Comparison of ENCODE assay signal across 9 mouse cellular contexts in the genomic region with DNA sequence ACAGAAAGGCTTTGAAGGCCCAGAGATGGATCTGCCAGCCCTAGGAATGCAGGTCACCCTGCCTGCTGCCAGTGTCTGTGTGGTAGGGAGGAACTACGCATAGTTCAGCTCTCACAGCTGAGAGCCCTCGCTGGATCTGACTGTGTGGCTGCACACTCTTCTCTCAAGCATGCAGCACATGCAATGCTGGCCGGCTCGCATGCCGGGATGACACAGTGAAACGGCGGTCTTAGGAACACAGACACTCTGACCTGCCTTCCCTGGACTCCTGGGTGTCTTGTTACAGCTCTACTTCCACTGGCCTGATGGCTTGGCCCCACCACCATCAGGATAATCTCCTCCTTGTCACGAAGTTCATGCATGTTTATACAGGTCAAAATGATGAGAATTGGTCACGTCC.
DNase-seq lines count a peak whose midpoint lies in the region; ATAC-seq lines count a peak whose summit lies in the region.
"Had no signal": no experiment of that assay in that cellular context is flagged by ENCODE, and none has a peak within 500 bp of the region (broad histone marks: within the 10 kb centered on the region; RNA-seq: fewer than 3 reads in every experiment).

No protein-coding gene starts in this region.

- no peak for ATAC-seq in heart, embryonic 14.5 days (ENCODE audit: insufficient number of reproducible peaks, insufficient read depth, low FRiP score, low read depth)
- ATAC-seq in lung, embryonic 16.5 days (ENCODE audit: low read depth), result 0 out of 2 replicates have a peak, but pooled peaks have one; percentile 29
- peak; percentile 22; the same call in 1 of the 2 replicates for ATAC-seq in hindbrain, embryonic 16.5 days
- no peak for ATAC-seq in neural tube, embryonic 15.5 days (ENCODE audit: low FRiP score)

- H3K9me3 ChIP-seq in heart, embryonic 14.5 days (ENCODE audit: control insufficient read depth, low read length), result 0 out of 2 replicates have a peak, but pooled peaks cover 5% of the 10 kb centered on the region
- peaks cover 4% of the 10 kb centered on the region; the same call in 1 of the 2 replicates for H3K9me3 ChIP-seq in lung, embryonic 16.5 days (ENCODE audit: control insufficient read depth, low read length)
- peaks cover 2% of the 10 kb centered on the region; the same call in 1 of the 2 replicates for H3K9me3 ChIP-seq in hindbrain, embryonic 16.5 days (ENCODE audit: control insufficient read depth, low read length)
- no peaks in the 10 kb centered on the region for H3K9me3 ChIP-seq in neural tube, embryonic 15.5 days (replicated peaks)
- H3K9me3 ChIP-seq: liver, embryonic 15.5 days had no signal

- no peaks in the 10 kb centered on the region for H3K27me3 ChIP-seq in heart, embryonic 14.5 days (ENCODE audit: control insufficient read depth, insufficient read depth, low read length)
- H3K27me3 ChIP-seq in lung, embryonic 16.5 days (ENCODE audit: control insufficient read depth, insufficient read depth, low read depth, low read length), result no peaks in the 10 kb centered on the region
- H3K27me3 ChIP-seq in hindbrain, embryonic 16.5 days (replicated peaks; ENCODE audit: control insufficient read depth, insufficient read depth, low read length), result no peaks in the 10 kb centered on the region
- no peaks in the 10 kb centered on the region for H3K27me3 ChIP-seq in neural tube, embryonic 15.5 days (replicated peaks)
- H3K27me3 ChIP-seq: liver, embryonic 15.5 days had no signal

- no peak overlapping the region for H3K4me2 ChIP-seq in heart, embryonic 14.5 days (ENCODE audit: low read length)
- H3K4me2 ChIP-seq in lung, embryonic 16.5 days (ENCODE audit: low read depth, low read length), result no peak overlapping the region
- no peak overlapping the region for H3K4me2 ChIP-seq in hindbrain, embryonic 16.5 days (ENCODE audit: low read length)
- H3K4me2 ChIP-seq in neural tube, embryonic 15.5 days, result no peak overlapping the region
- H3K4me2 ChIP-seq: liver, embryonic 15.5 days had no signal

- H3K4me3 ChIP-seq in heart, embryonic 14.5 days (ENCODE audit: control insufficient read depth in 1 of 2, insufficient read depth in 1 of 2, low read depth in 1 of 2, low read length in 2 of 2), result no peak overlapping the region
- H3K4me3 ChIP-seq in lung, embryonic 16.5 days (ENCODE audit: low read length), result no peak overlapping the region
- no peak overlapping the region for H3K4me3 ChIP-seq in hindbrain, embryonic 16.5 days (ENCODE audit: low read length)
- no peak overlapping the region for H3K4me3 ChIP-seq in neural tube, embryonic 15.5 days (replicated peaks)
- H3K4me3 ChIP-seq: liver, embryonic 15.5 days had no signal

- no peak for DNase-seq in heart, adult 11 months
- no peak for DNase-seq in lung, postnatal 4 days
- DNase-seq in adrenal gland, adult (ENCODE audit: inconsistent age in 2 of 2, low spot score in 1 of 2), result no peak
- DNase-seq: adrenal gland, postnatal 14 days had no signal

- WGBS in heart, embryonic 14.5 days, result 16% methylated on average over 9 of the region's 9 CpGs
- 22% methylated on average over 9 of the region's 9 CpGs for WGBS in lung, embryonic 16.5 days
- WGBS in hindbrain, embryonic 16.5 days, result 32% methylated on average over 9 of the region's 9 CpGs
- WGBS in neural tube, embryonic 15.5 days, result 37% methylated on average over 9 of the region's 9 CpGs

- peak overlapping the region in 1 of 2 experiments; percentile 34; a peak in 1 of 4 replicates for H3K27ac ChIP-seq in heart, embryonic 14.5 days (replicated peaks in 1 of 2; ENCODE audit: control insufficient read depth in 1 of 2, insufficient read depth in 1 of 2, low read depth in 2 of 2, low read length in 2 of 2)
- no peak overlapping the region for H3K27ac ChIP-seq in lung, embryonic 16.5 days (ENCODE audit: low read length)
- no peak overlapping the region for H3K27ac ChIP-seq in hindbrain, embryonic 16.5 days (ENCODE audit: low read depth, low read length)
- peak overlapping the region; percentile 51; the same call in 1 of the 2 replicates for H3K27ac ChIP-seq in neural tube, embryonic 15.5 days (replicated peaks)
- H3K27ac ChIP-seq: liver, embryonic 15.5 days had no signal

- H3K9ac ChIP-seq in heart, embryonic 14.5 days (ENCODE audit: low read length), result peak overlapping the region; percentile 5; the same call in 1 of the 2 replicates
- H3K9ac ChIP-seq in lung, embryonic 16.5 days (ENCODE audit: low read length), result no peak overlapping the region
- no peak overlapping the region for H3K9ac ChIP-seq in hindbrain, embryonic 16.5 days (ENCODE audit: low read depth, low read length)
- H3K9ac ChIP-seq in neural tube, embryonic 15.5 days (replicated peaks), result peak overlapping the region; percentile 7; the same call in 1 of the 2 replicates
- H3K9ac ChIP-seq: liver, embryonic 15.5 days had no signal

- peaks cover 7% of the 10 kb centered on the region for H3K36me3 ChIP-seq in heart, embryonic 14.5 days (ENCODE audit: control insufficient read depth, insufficient read depth, low read length)
- no peaks in the 10 kb centered on the region for H3K36me3 ChIP-seq in lung, embryonic 16.5 days (ENCODE audit: control insufficient read depth, insufficient read depth, low read length)
- H3K36me3 ChIP-seq in hindbrain, embryonic 16.5 days (ENCODE audit: control insufficient read depth, insufficient read depth, low read length), result no peaks in the 10 kb centered on the region
- no peaks in the 10 kb centered on the region for H3K36me3 ChIP-seq in neural tube, embryonic 15.5 days
- H3K36me3 ChIP-seq: liver, embryonic 15.5 days had no signal

- peaks cover 18 to 26% of the 10 kb centered on the region in 2 experiments for H3K4me1 ChIP-seq in heart, embryonic 14.5 days (ENCODE audit: control insufficient read depth in 2 of 2, insufficient read depth in 2 of 2, low read length in 2 of 2)
- H3K4me1 ChIP-seq in lung, embryonic 16.5 days (replicated peaks; ENCODE audit: control insufficient read depth, insufficient read depth, low read length), result peaks cover 4% of the 10 kb centered on the region
- peaks cover 30% of the 10 kb centered on the region for H3K4me1 ChIP-seq in hindbrain, embryonic 16.5 days (ENCODE audit: control insufficient read depth, insufficient read depth, low read depth, low read length)
- H3K4me1 ChIP-seq in neural tube, embryonic 15.5 days, result peaks cover 36% of the 10 kb centered on the region

Comparison
In these comparisons a context has a peak if more than half of its experiments do, and no peak if none do; other contexts are left out.
1. ATAC-seq: peak in lung, embryonic 16.5 days (single experiment) and hindbrain, embryonic 16.5 days (single experiment); none in heart, embryonic 14.5 days (single experiment) and neural tube, embryonic 15.5 days (single experiment).
2. H3K9ac ChIP-seq: peak in heart, embryonic 14.5 days (single experiment) and neural tube, embryonic 15.5 days (single experiment); none in lung, embryonic 16.5 days (single experiment) and hindbrain, embryonic 16.5 days (single experiment).